13 mouse cellular contexts compared by ENCODE assay signal in genomic region chr7:45167761-45168445, GRCm38 (mm10). TPM values are rescaled to one million over a fixed set of nuclear protein-coding genes. Genes with fewer than 3 reads are reported as not detected.
DNase-seq lines count a peak whose midpoint lies in the region; ATAC-seq lines count a peak whose summit lies in the region.
"Had no signal": no experiment of that assay in that cellular context is flagged by ENCODE, and none has a peak within 500 bp of the region (broad histone marks: within the 10 kb centered on the region; RNA-seq: fewer than 3 reads in every experiment).

No protein-coding gene starts in this region.

- no peak overlapping the region for H3K27ac ChIP-seq in hindbrain, embryonic 14.5 days
- no peak overlapping the region for H3K27ac ChIP-seq in neural tube, embryonic 11.5 days (ENCODE audit: low read depth, low read length)
- H3K27ac ChIP-seq: embryonic facial prominence, embryonic 12.5 days had no signal

- H3K4me1 ChIP-seq in hindbrain, embryonic 14.5 days (replicated peaks; ENCODE audit: control insufficient read depth, insufficient read depth, low read length) = peaks cover 18% of the 10 kb centered on the region; the same call in 1 of the 2 replicates
- H3K4me1 ChIP-seq in neural tube, embryonic 11.5 days (ENCODE audit: control insufficient read depth, insufficient read depth, low read length) = peaks cover 3% of the 10 kb centered on the region
- H3K4me1 ChIP-seq: embryonic facial prominence, embryonic 12.5 days had no signal

- H3K36me3 ChIP-seq in hindbrain, embryonic 14.5 days (replicated peaks; ENCODE audit: control insufficient read depth, insufficient read depth) = no peaks in the 10 kb centered on the region
- no peaks in the 10 kb centered on the region; the same call in 1 of the 2 replicates for H3K36me3 ChIP-seq in neural tube, embryonic 11.5 days (ENCODE audit: control insufficient read depth, insufficient read depth, low read length)
- H3K36me3 ChIP-seq: embryonic facial prominence, embryonic 12.5 days had no signal

- peak overlapping the region; percentile 22; the same call in 1 of the 2 replicates for H3K4me2 ChIP-seq in hindbrain, embryonic 14.5 days (replicated peaks)
- no peak overlapping the region for H3K4me2 ChIP-seq in neural tube, embryonic 11.5 days (ENCODE audit: low read depth)
- H3K4me2 ChIP-seq: embryonic facial prominence, embryonic 12.5 days; lung, embryonic 14.5 days had no signal

- intact Hi-C loops in left cerebral cortex, postnatal 25 days (cut with DNase I) = loop anchor here (1.0 to 10.0 kb wide), 2 partner anchors 65 to 197 kb away; partner anchors contain the start of gene Ppfia3
- intact Hi-C loops in left cerebral cortex, postnatal 4 days (cut with DNase I) = no loop called here

- 0 out of 2 replicates have a peak, but pooled peaks cover 6% of the 10 kb centered on the region for H3K9me3 ChIP-seq in hindbrain, embryonic 14.5 days (ENCODE audit: control insufficient read depth, low read length)
- peaks cover 8% of the 10 kb centered on the region for H3K9me3 ChIP-seq in neural tube, embryonic 11.5 days (ENCODE audit: control insufficient read depth, low read length)

- WGBS in hindbrain, embryonic 14.5 days = under 1% methylated on average over 19 of the region's 19 CpGs
- WGBS in neural tube, embryonic 11.5 days = 3% methylated on average over 19 of the region's 19 CpGs

- no peak overlapping the region for H3K4me3 ChIP-seq in hindbrain, embryonic 14.5 days (replicated peaks; ENCODE audit: low read length)
- no peak overlapping the region for H3K4me3 ChIP-seq in neural tube, embryonic 11.5 days (ENCODE audit: low read depth, low read length)
- H3K4me3 ChIP-seq: embryonic facial prominence, embryonic 12.5 days had no signal

- peaks cover 85% of the 10 kb centered on the region for H3K27me3 ChIP-seq in hindbrain, embryonic 14.5 days (ENCODE audit: control insufficient read depth, insufficient read depth, low read length)
- H3K27me3 ChIP-seq in neural tube, embryonic 11.5 days (ENCODE audit: control insufficient read depth, insufficient read depth, low read length) = peaks cover 66% of the 10 kb centered on the region

- peak; percentile 45 to 86 for DNase-seq in left cerebral cortex, postnatal 25 days (ENCODE audit: low spot score in 2 of 2)
- no peak for DNase-seq in left cerebral cortex, postnatal 4 days
- peak; percentile 74 to 81 for DNase-seq in cerebellum, postnatal 10 days
- no peak for DNase-seq in hindbrain, embryonic 14.5 days (ENCODE audit: low spot score)
- peak; percentile 60 for DNase-seq in neural tube, embryonic 11.5 days (ENCODE audit: low spot score)
- no peak for DNase-seq in urinary bladder, postnatal 10 days (ENCODE audit: low spot score)
- DNase-seq in T-cell, adult 2 months (ENCODE audit: low spot score) = no peak
- no peak for DNase-seq in lung, postnatal 10 days
- DNase-seq: gastrocnemius, postnatal 10 days; lung, embryonic 14.5 days had no signal

- ATAC-seq in hindbrain, embryonic 14.5 days (ENCODE audit: low FRiP score) = no peak
- ATAC-seq in neural tube, embryonic 11.5 days (ENCODE audit: insufficient read depth, low FRiP score, low TSS enrichment) = no peak

- H3K9ac ChIP-seq in hindbrain, embryonic 14.5 days = no peak overlapping the region; the same call in 1 of the 2 replicates
- H3K9ac ChIP-seq in neural tube, embryonic 11.5 days (ENCODE audit: low read length) = no peak overlapping the region
- H3K9ac ChIP-seq: embryonic facial prominence, embryonic 12.5 days; lung, embryonic 14.5 days had no signal

RNA-seq across cellular contexts. Expression of gene Slc17a7, which starts 4.2 kb away (rescaled TPM):
- total RNA-seq in left cerebral cortex, postnatal 25 days (2021) = 1,000 to 10,000 TPM; 1,365 to 1,520 TPM
- total RNA-seq in left cerebral cortex, postnatal 4 days (2021) = 100 to 1,000 TPM; 267 to 292 TPM
- polyA plus RNA-seq in hindbrain, embryonic 14.5 days (2014; fragmentation: Nextera tagmentation; extraction: Ambion mirVana) = 0.47 and 0.48 TPM in 2 replicates
- polyA plus RNA-seq in neural tube, embryonic 11.5 days (2014; fragmentation: Nextera tagmentation; extraction: Ambion mirVana) = 2.3 and 3.6 TPM in 2 replicates
- polyA plus RNA-seq: stomach, embryonic 14.5 days had no signal

RNA-seq across cellular contexts. Expression of gene Gfy, which starts 11.5 kb away (rescaled TPM):
- total RNA-seq in left cerebral cortex, postnatal 25 days (2021) = under 1 TPM in 1 of 2 experiments, not detected in 1; 0.18 TPM
- total RNA-seq in left cerebral cortex, postnatal 4 days (2021) = under 1 TPM in 1 of 2 experiments, not detected in 1; 0.38 TPM
- not detected in 2 replicates for polyA plus RNA-seq in hindbrain, embryonic 14.5 days (2014; fragmentation: Nextera tagmentation; extraction: Ambion mirVana)
- not detected in 2 replicates for polyA plus RNA-seq in neural tube, embryonic 11.5 days (2014; fragmentation: Nextera tagmentation; extraction: Ambion mirVana)
- polyA plus RNA-seq: lung, embryonic 14.5 days; stomach, embryonic 14.5 days had no signal

RNA-seq across cellular contexts. Expression of gene Pth2, which starts 12.9 kb away (rescaled TPM):
- not detected for total RNA-seq in left cerebral cortex, postnatal 25 days (2021)
- not detected for total RNA-seq in left cerebral cortex, postnatal 4 days (2021)
- 0.83 TPM in 1 of 2 replicates, not detected in the other for polyA plus RNA-seq in hindbrain, embryonic 14.5 days (2014; fragmentation: Nextera tagmentation; extraction: Ambion mirVana)
- polyA plus RNA-seq in neural tube, embryonic 11.5 days (2014; fragmentation: Nextera tagmentation; extraction: Ambion mirVana) = not detected in 2 replicates
- total RNA-seq: gastrocnemius, postnatal 10 days; left cerebral cortex, adult 18-20 months had no signal
- polyA plus RNA-seq: embryonic facial prominence, embryonic 12.5 days; lung, embryonic 14.5 days; stomach, embryonic 14.5 days had no signal

RNA-seq across cellular contexts. Expression of gene Aldh16a1, which starts 13.5 kb away (rescaled TPM):
- 10 to 100 TPM; 13.6 to 14.1 TPM for total RNA-seq in left cerebral cortex, postnatal 25 days (2021)
- total RNA-seq in left cerebral cortex, postnatal 4 days (2021) = 10 to 100 TPM; 16.7 to 16.9 TPM
- polyA plus RNA-seq in hindbrain, embryonic 14.5 days (2014; fragmentation: Nextera tagmentation; extraction: Ambion mirVana) = 16.0 and 21.3 TPM in 2 replicates
- 34.2 and 37.6 TPM in 2 replicates for polyA plus RNA-seq in neural tube, embryonic 11.5 days (2014; fragmentation: Nextera tagmentation; extraction: Ambion mirVana)

RNA-seq across cellular contexts. Expression of gene Pih1d1, which starts 13.8 kb away (rescaled TPM):
- total RNA-seq in left cerebral cortex, postnatal 25 days (2021) = 10 to 100 TPM; 45.8 to 49.3 TPM
- total RNA-seq in left cerebral cortex, postnatal 4 days (2021) = 100 to 1,000 TPM; 100 to 101 TPM
- 91.0 and 93.5 TPM in 2 replicates for polyA plus RNA-seq in hindbrain, embryonic 14.5 days (2014; fragmentation: Nextera tagmentation; extraction: Ambion mirVana)
- polyA plus RNA-seq in neural tube, embryonic 11.5 days (2014; fragmentation: Nextera tagmentation; extraction: Ambion mirVana) = 98.4 and 108 TPM in 2 replicates

Comparison
In these comparisons a context has a peak if more than half of its experiments do, and no peak if none do; other contexts are left out.
1. DNase-seq: peak in left cerebral cortex, postnatal 25 days (2 of 2), cerebellum, postnatal 10 days (2 of 2) and neural tube, embryonic 11.5 days (single experiment); none in left cerebral cortex, postnatal 4 days (single experiment), hindbrain, embryonic 14.5 days (single experiment), urinary bladder, postnatal 10 days (single experiment), T-cell, adult 2 months (single experiment) and lung, postnatal 10 days (single experiment).
2. RNA of gene Slc17a7, which starts 4.2 kb away (total RNA-seq): 1,365 to 1,520 TPM in left cerebral cortex, postnatal 25 days; 267 to 292 TPM in left cerebral cortex, postnatal 4 days; every median in the first group is over 4 times any median in the second.